Mouse (Mus musculus): ENCODE results near the gene Slc18a2. TPM values are rescaled to one million over a fixed set of nuclear protein-coding genes. Genes with fewer than 3 reads are reported as not detected.
A peak's percentile ranks its signal among the peaks of the same experiment; 100 is the strongest.

Gene Slc18a2
- polyA plus RNA-seq, 1 experiment from 2014 or later: 18.5 TPM

- Histone ChIP-seq H3K4me3 (peak overlapping the region; percentile 91), H3K9me3 (no peaks in the 10 kb centered on the region), H3K27ac (replicated peaks) (peak overlapping the region; percentile 94), H3K36me3 (no peaks in the 10 kb centered on the region), H3K9ac (peak overlapping the region; percentile 87), H3K27me3 (no peaks in the 10 kb centered on the region), H3K4me1 (replicated peaks) (peaks cover 41% of the 10 kb centered on the region), H3K4me2 (peak overlapping the region; percentile 94)
- 0 out of 2 replicates have a peak, but pooled peaks have one; percentile 2 for ATAC-seq (ENCODE audit: low FRiP score, low read depth)
- WGBS: under 1% methylated on average over 14 of the region's 14 CpGs
These were observed 83.6 kb downstream of the Slc18a2 start for GRCm38 (mm10) chr19:59344304-59344711.

- peaks cover 41% of the 10 kb centered on the region for H3K4me1 ChIP-seq (replicated peaks)
- H3K36me3 ChIP-seq: no peaks in the 10 kb centered on the region
- peak overlapping the region; percentile 91 for H3K4me3 ChIP-seq
- no peaks in the 10 kb centered on the region for H3K27me3 ChIP-seq
- H3K27ac ChIP-seq (replicated peaks): peak overlapping the region; percentile 94
- peak overlapping the region; percentile 94 for H3K4me2 ChIP-seq
- no peaks in the 10 kb centered on the region for H3K9me3 ChIP-seq
- peak overlapping the region; percentile 87 for H3K9ac ChIP-seq
- peak; percentile 32 for ATAC-seq (ENCODE audit: low FRiP score, low read depth)
- WGBS: under 1% methylated on average over 55 of the region's 70 CpGs
These were observed 84.5 kb downstream of the Slc18a2 start for GRCm38 (mm10) chr19:59345081-59345657.

Other genes with a start within 250 kb of the Slc18a2 start
- gene Shtn1, start 184.8 kb upstream of the Slc18a2 start, polyA plus RNA-seq (2015; fragmentation: Nextera tagmentation; extraction: Ambion mirVana): 41.4 and 52.8 TPM in 2 replicates
- gene Vax1, start 90.8 kb upstream of the Slc18a2 start, polyA plus RNA-seq (2015; fragmentation: Nextera tagmentation; extraction: Ambion mirVana): 0.14 TPM in 1 of 2 replicates, not detected in the other
- gene Kcnk18, start 41.7 kb upstream of the Slc18a2 start, polyA plus RNA-seq (2015; fragmentation: Nextera tagmentation; extraction: Ambion mirVana): 0.04 and 0.10 TPM in 2 replicates
- gene Rps12-ps3, start 61.4 kb downstream of the Slc18a2 start, polyA plus RNA-seq (2015; fragmentation: Nextera tagmentation; extraction: Ambion mirVana): 4.8 TPM in 1 of 2 replicates, not detected in the other
- gene Pdzd8, start 84.9 kb downstream of the Slc18a2 start, polyA plus RNA-seq (2015; fragmentation: Nextera tagmentation; extraction: Ambion mirVana): 10.5 and 11.1 TPM in 2 replicates
- gene Emx2, start 197.5 kb downstream of the Slc18a2 start, polyA plus RNA-seq (2015; fragmentation: Nextera tagmentation; extraction: Ambion mirVana): 0.57 and 0.85 TPM in 2 replicates

Measured in hindbrain, embryonic 15.5 days (tissue).